In the genomic region with DNA sequence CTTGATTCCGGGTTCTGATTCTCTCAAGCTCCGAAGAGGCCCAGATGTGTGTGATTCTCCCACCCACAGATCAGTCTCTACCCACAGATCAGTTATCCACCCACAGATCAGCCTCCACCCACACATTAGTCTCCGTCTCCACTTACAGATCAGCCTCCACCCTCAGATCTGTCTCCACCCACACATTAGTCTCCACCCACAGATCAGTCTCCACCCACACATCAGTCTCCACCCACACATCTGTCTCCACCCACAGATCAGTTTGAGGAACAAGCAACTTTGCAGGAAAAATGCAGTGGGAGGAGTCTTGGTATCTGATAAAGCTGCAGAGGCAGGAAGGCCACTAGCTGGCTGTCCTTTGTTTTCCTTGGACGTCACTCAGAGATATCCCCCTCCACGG, we compare ENCODE assay signal across 19 mouse cellular contexts. TPM values are rescaled to one million over a fixed set of nuclear protein-coding genes. Genes with fewer than 3 reads are reported as not detected.
DNase-seq lines count a peak whose midpoint lies in the region; ATAC-seq and TF ChIP-seq lines count a peak whose summit lies in the region.
"Had no signal": no experiment of that assay in that cellular context is flagged by ENCODE, and none has a peak within 500 bp of the region (broad histone marks: within the 10 kb centered on the region; RNA-seq: fewer than 3 reads in every experiment).

No protein-coding gene starts in this region.

- no peak for TF ChIP-seq CTCF in MEL (IDR thresholded peaks at IDR 0.05 in 2 of 3, conservative IDR thresholded peaks at IDR 0.05 in 1 of 3; ENCODE audit: control insufficient read depth in 1 of 3, insufficient read depth in 1 of 3, low read depth in 2 of 3, low read length in 3 of 3, poor library complexity in 1 of 3, severe bottlenecking in 1 of 3)

- WGBS in liver, embryonic 16.5 days (ENCODE audit: insufficient replicate concordance): 28% methylated on average over 5 of the region's 5 CpGs
- 62% methylated on average over 5 of the region's 5 CpGs for WGBS in heart, embryonic 10.5 days

- H3K27me3 ChIP-seq in MEL (ENCODE audit: control insufficient read depth in 1 of 2, insufficient read depth in 2 of 2, low read length in 2 of 2): no peaks in the 10 kb centered on the region
- no peaks in the 10 kb centered on the region for H3K27me3 ChIP-seq in liver, embryonic 16.5 days (ENCODE audit: control insufficient read depth, insufficient read depth, low read depth, low read length)
- no peaks in the 10 kb centered on the region for H3K27me3 ChIP-seq in heart, embryonic 10.5 days (ENCODE audit: insufficient read depth, poor library complexity, severe bottlenecking)
- H3K27me3 ChIP-seq: embryonic facial prominence, embryonic 15.5 days; heart, embryonic 15.5 days; hindbrain, embryonic 13.5 days; midbrain, embryonic 12.5 days had no signal

- no peak for TF ChIP-seq POLR2A in MEL (IDR thresholded peaks at IDR 0.05; ENCODE audit: control insufficient read depth in 1 of 2, insufficient read depth in 1 of 2, low read depth in 1 of 2, low read length in 2 of 2, poor library complexity in 1 of 2)

- ATAC-seq in granulocyte monocyte progenitor cell, adult 5-6 weeks (replicated peaks; ENCODE audit: poor library complexity, severe bottlenecking): peak; percentile 89
- peak; percentile 19; the same call in 1 of the 2 replicates for ATAC-seq in liver, embryonic 16.5 days (ENCODE audit: low read depth)
- ATAC-seq: forebrain, embryonic 16.5 days; lung, postnatal 0 days had no signal

- no peaks in the 10 kb centered on the region for H3K4me1 ChIP-seq in MEL (ENCODE audit: control insufficient read depth in 1 of 2, insufficient read depth in 2 of 2, low read length in 2 of 2)
- H3K4me1 ChIP-seq in liver, embryonic 16.5 days (ENCODE audit: control insufficient read depth, low read depth, low read length): no peaks in the 10 kb centered on the region
- peaks cover under 1% of the 10 kb centered on the region; the same call in 1 of the 2 replicates for H3K4me1 ChIP-seq in heart, embryonic 10.5 days
- H3K4me1 ChIP-seq: embryonic facial prominence, embryonic 15.5 days; hindbrain, embryonic 13.5 days; midbrain, embryonic 12.5 days had no signal

- no peaks in the 10 kb centered on the region for H3K79me2 ChIP-seq in MEL (ENCODE audit: control insufficient read depth, insufficient read depth, low read length, poor library complexity)

- intact Hi-C loops in left cerebral cortex, postnatal 14 days (cut with DNase I): no loop called here

- no peak overlapping the region for H3K9ac ChIP-seq in MEL (ENCODE audit: control insufficient read depth, low read depth, low read length, poor library complexity, severe bottlenecking)
- no peak overlapping the region for H3K9ac ChIP-seq in liver, embryonic 16.5 days (ENCODE audit: low read depth, low read length)
- H3K9ac ChIP-seq: embryonic facial prominence, embryonic 15.5 days; heart, embryonic 15.5 days; hindbrain, embryonic 13.5 days; midbrain, embryonic 12.5 days had no signal

- no peak overlapping the region for H3K27ac ChIP-seq in MEL (ENCODE audit: control insufficient read depth, low read depth, low read length)
- H3K27ac ChIP-seq in liver, embryonic 16.5 days (ENCODE audit: low read length): no peak overlapping the region
- H3K27ac ChIP-seq in heart, embryonic 10.5 days: no peak overlapping the region
- H3K27ac ChIP-seq: embryonic facial prominence, embryonic 15.5 days; heart, embryonic 15.5 days; hindbrain, embryonic 13.5 days; midbrain, embryonic 12.5 days had no signal

- no peak overlapping the region for H3K4me3 ChIP-seq in MEL (ENCODE audit: control insufficient read depth in 1 of 2, insufficient read depth in 1 of 2, low read depth in 2 of 2, low read length in 2 of 2)
- no peak overlapping the region for H3K4me3 ChIP-seq in liver, embryonic 16.5 days (ENCODE audit: low read depth, low read length)
- no peak overlapping the region for H3K4me3 ChIP-seq in heart, embryonic 10.5 days
- H3K4me3 ChIP-seq: embryonic facial prominence, embryonic 15.5 days; heart, embryonic 15.5 days; hindbrain, embryonic 13.5 days; midbrain, embryonic 12.5 days had no signal

- DNase-seq in A20 (ENCODE audit: low read depth, low spot score) (peak; percentile 74), MEL (ENCODE audit: low read depth, low spot score) (peak; percentile 9)
- DNase-seq in ovary, postnatal 14 days (ENCODE audit: low spot score): no peak
- DNase-seq in urinary bladder, adult 18-20 months (ENCODE audit: low spot score in 2 of 2): no peak
- no peak for DNase-seq in heart, embryonic 10.5 days (ENCODE audit: low spot score)
- DNase-seq in left cerebral cortex, postnatal 14 days (ENCODE audit: low spot score in 2 of 2): no peak
- DNase-seq: cerebellum, adult 18-20 months; gastrocnemius, postnatal 25 days; kidney, adult 18-20 months had no signal

- TF ChIP-seq RAD21 in MEL (IDR thresholded peaks at IDR 0.05; ENCODE audit: low read depth, low read length): no peak

- no peaks in the 10 kb centered on the region for H3K36me3 ChIP-seq in MEL (ENCODE audit: control insufficient read depth in 1 of 2, insufficient read depth in 2 of 2, low read length in 2 of 2)
- H3K36me3 ChIP-seq in liver, embryonic 16.5 days (ENCODE audit: control insufficient read depth, insufficient read depth): no peaks in the 10 kb centered on the region
- no peaks in the 10 kb centered on the region for H3K36me3 ChIP-seq in heart, embryonic 10.5 days
- H3K36me3 ChIP-seq: embryonic facial prominence, embryonic 15.5 days; heart, embryonic 15.5 days; hindbrain, embryonic 13.5 days; midbrain, embryonic 12.5 days had no signal

- no peak overlapping the region for H3K4me2 ChIP-seq in liver, embryonic 16.5 days (ENCODE audit: low read depth, low read length)
- H3K4me2 ChIP-seq: embryonic facial prominence, embryonic 15.5 days; heart, embryonic 15.5 days; hindbrain, embryonic 13.5 days; midbrain, embryonic 12.5 days had no signal

- no peak for TF ChIP-seq EP300 in MEL (IDR thresholded peaks at IDR 0.05; ENCODE audit: low read depth in 1 of 2, low read length in 2 of 2)

- no peaks in the 10 kb centered on the region for H3K9me3 ChIP-seq in MEL (replicated peaks; ENCODE audit: insufficient read depth, low read length)
- H3K9me3 ChIP-seq in liver, embryonic 16.5 days (replicated peaks; ENCODE audit: control insufficient read depth, low read length): no peaks in the 10 kb centered on the region
- no peaks in the 10 kb centered on the region for H3K9me3 ChIP-seq in heart, embryonic 10.5 days
- H3K9me3 ChIP-seq: embryonic facial prominence, embryonic 15.5 days; heart, embryonic 15.5 days; hindbrain, embryonic 13.5 days; midbrain, embryonic 12.5 days had no signal

TF ChIP-seq in MEL, 35 proteins besides CTCF, POLR2A, EP300 and RAD21:
- TF ChIP-seq MAFK (IDR thresholded peaks at IDR 0.05; ENCODE audit: borderline replicate concordance, low read depth, low read length) (no peak), USF2 (IDR thresholded peaks at IDR 0.05; ENCODE audit: borderline replicate concordance in 1 of 2, insufficient read depth in 1 of 2, low read depth in 1 of 2, low read length in 2 of 2) (no peak), KAT2A (conservative IDR thresholded peaks at IDR 0.05; ENCODE audit: low read depth, low read length) (no peak), MAZ (IDR thresholded peaks at IDR 0.05; ENCODE audit: low read depth, low read length) (no peak), UBTF (IDR thresholded peaks at IDR 0.05; ENCODE audit: borderline replicate concordance, insufficient read depth, low read depth, low read length) (no peak), MEF2A (IDR thresholded peaks at IDR 0.05; ENCODE audit: extremely low read depth, insufficient replicate concordance, low read depth, low read length, poor library complexity, severe bottlenecking) (no peak), TAL1 (IDR thresholded peaks at IDR 0.05; ENCODE audit: low read length) (no peak), MXI1 (IDR thresholded peaks at IDR 0.05; ENCODE audit: low read depth, low read length) (no peak), USF1 (IDR thresholded peaks at IDR 0.05; ENCODE audit: low read depth, low read length) (no peak), MYC (IDR thresholded peaks at IDR 0.05; ENCODE audit: low read depth, low read length) (no peak), CHD2 (IDR thresholded peaks at IDR 0.05; ENCODE audit: low read length) (no peak), ETS1 (IDR thresholded peaks at IDR 0.05; ENCODE audit: low read depth, low read length) (no peak)

RNA-seq across cellular contexts. Expression of a gene that starts 46.5 kb away (rescaled TPM):
- total RNA-seq in MEL (2012; rRNA removed): 0.08 TPM in 1 of 2 replicates, not detected in the other
- polyA plus RNA-seq in MEL (2012; ENCODE audit: insufficient read depth in 1 of 2, insufficient read length in 2 of 2, low read depth in 1 of 2, low replicate concordance in 2 of 2, missing spikeins in 1 of 2): under 1 TPM in 1 of 2 experiments, not detected in 1; 0.06 TPM
- not detected in 2 replicates for total RNA-seq in granulocyte monocyte progenitor cell, adult 5-6 weeks (2014; fragmentation: Nextera tagmentation)
- total RNA-seq in granulocyte monocyte progenitor cell, adult 5-6 weeks (2017): 0.82 TPM in 1 of 2 replicates, not detected in the other
- polyA plus RNA-seq in liver, embryonic 16.5 days (2015; fragmentation: Nextera tagmentation; extraction: Ambion mirVana): 0.27 and 0.32 TPM in 2 replicates
- 0.35 and 0.36 TPM in 2 replicates for polyA plus RNA-seq in heart, embryonic 10.5 days (2016; fragmentation: Nextera tagmentation; extraction: Ambion mirVana)
- under 1 TPM; 0.40 to 0.62 TPM for total RNA-seq in left cerebral cortex, postnatal 14 days (2021)
- polyA plus RNA-seq: large intestine, adult 2 months; small intestine, adult 2 months had no signal

Comparison
In these comparisons a context has a peak if more than half of its experiments do, and no peak if none do; other contexts are left out.
1. DNase-seq: peak in A20 (single experiment) and MEL (single experiment); none in ovary, postnatal 14 days (single experiment), urinary bladder, adult 18-20 months (0 of 2), heart, embryonic 10.5 days (single experiment) and left cerebral cortex, postnatal 14 days (0 of 2).